Mouse (Mus musculus) spleen, adult 2 months (tissue): Measurements from ENCODE around the gene Fam3a. TPM values are rescaled to one million over a fixed set of nuclear protein-coding genes. Genes with fewer than 3 reads are reported as not detected.

Source experiments
- DNase-seq, 2 experiments: peaks; one replicate each; pipeline versions ENCODE4 v3.0.0 to v3.0.0-alpha.2; 2012 to 2021; ENCODE audit warnings: low spot score in 2 of 2, low read depth in 1 of 2
- H3K27ac ChIP-seq: fragments of 200-500 bp; 2 replicates; pipeline ENCODE4 v1.5.1; 2012; ENCODE audit warnings: low read length, inconsistent platforms; ENCODE audit not compliant: insufficient read depth
- H3K27me3 ChIP-seq: fragments of 200-500 bp; 2 replicates; pipeline ENCODE4 v1.6.1; 2012; ENCODE audit warnings: mild to moderate bottlenecking, moderate library complexity, low read length, inconsistent platforms; ENCODE audit not compliant: control insufficient read depth, insufficient read depth
- H3K36me3 ChIP-seq: fragments of 200-500 bp; 2 replicates; pipeline ENCODE4 v1.6.1; 2012; ENCODE audit warnings: mild to moderate bottlenecking, low read length, inconsistent platforms; ENCODE audit not compliant: control insufficient read depth, insufficient read depth
- H3K4me1 ChIP-seq: fragments of 200-500 bp; 2 replicates; pipeline ENCODE4 v1.6.1; 2011; ENCODE audit warnings: inconsistent platforms; ENCODE audit not compliant: control insufficient read depth, insufficient read depth, insufficient read length
- H3K4me3 ChIP-seq: fragments of 200-500 bp; 2 replicates; pipeline ENCODE4 v1.5.1; 2011; ENCODE audit warnings: mild to moderate bottlenecking, inconsistent platforms; ENCODE audit not compliant: insufficient read depth, insufficient read length; ENCODE audit errors: extremely low read depth
- CTCF ChIP-seq: fragments of 200-500 bp; IDR thresholded peaks from 2 replicates; pipeline ENCODE4 v1.5.1; 2011; ENCODE audit warnings: mild to moderate bottlenecking, inconsistent platforms; ENCODE audit not compliant: insufficient read depth, insufficient read length, insufficient replicate concordance; ENCODE audit errors: extremely low read depth
- POLR2A ChIP-seq: fragments of 200-500 bp; IDR thresholded peaks from 2 replicates; pipeline ENCODE4 v1.6.1; 2011; ENCODE audit warnings: low read depth, low read length, inconsistent platforms
- WGBS: fragments of 180-500 bp; shearing (Covaris S2); methylation state at CpG from one replicate; pipeline ENCODE4 v1.1.7; 2018; 5-methylcytosine and 5-hydroxymethylcytosine counted together
- polyA plus RNA-seq: library from polyadenylated mRNA; depleted of rRNA; stranded (reverse); fragments of >200 nt; gene quantifications from 2 replicates; pipeline ENCODE4 v1.2.3, GENCODE M21; 2012; rRNA removed

The Fam3a gene
- polyA plus RNA-seq, 1 experiment, result 25.4 TPM

DNA sequence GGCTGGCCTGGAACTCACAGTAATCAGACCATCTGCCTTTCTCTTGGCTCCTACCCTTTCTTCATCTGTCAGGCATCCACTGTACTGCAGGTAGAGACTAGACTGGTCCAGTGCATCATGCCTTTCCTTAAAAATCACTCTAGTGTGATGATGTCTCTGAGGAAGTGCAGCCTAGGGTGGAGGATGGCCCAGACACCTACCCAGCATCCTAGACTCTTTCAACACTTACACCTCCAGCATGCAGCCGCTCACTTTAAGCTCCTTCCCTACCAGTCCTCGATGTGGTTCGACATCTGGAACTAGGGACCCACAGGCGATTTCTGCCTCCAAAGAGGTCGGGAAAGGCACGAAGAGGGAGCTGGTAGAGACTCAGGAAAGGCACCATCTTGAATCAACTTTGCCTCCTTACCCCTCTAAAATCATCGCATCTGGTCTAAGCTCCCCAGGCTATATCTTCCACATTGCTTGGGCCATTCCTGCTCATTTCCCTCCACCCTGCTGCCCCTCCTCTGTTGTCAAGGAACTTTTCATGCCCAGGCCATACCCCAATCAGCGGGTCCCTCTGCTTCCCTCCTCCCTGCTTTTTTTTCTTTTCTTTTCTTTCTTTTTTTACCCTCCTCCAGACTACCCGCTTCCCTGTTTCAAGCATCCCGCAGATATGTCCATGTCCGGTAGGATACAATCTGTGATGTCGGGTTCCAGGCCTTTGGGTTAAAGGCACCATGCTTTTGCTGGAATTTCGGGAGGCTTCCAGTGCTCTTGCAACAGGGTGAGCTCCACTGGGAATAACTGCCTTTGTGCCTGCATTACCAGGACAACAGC, 40.2 kb downstream of the Fam3a start:
- H3K4me3 ChIP-seq, result peak overlapping the region; percentile 59
- no peak for DNase-seq
- peak overlapping the region; percentile 29; the same call in 1 of the 2 replicates for H3K27ac ChIP-seq
- TF ChIP-seq POLR2A (no peak), CTCF (no peak)
- H3K4me1 ChIP-seq, result peaks cover 5% of the 10 kb centered on the region; the same call in 1 of the 2 replicates
- WGBS, result 22% methylated on average over 13 of the region's 13 CpGs
- no peaks in the 10 kb centered on the region for H3K27me3 ChIP-seq
- H3K36me3 ChIP-seq, result no peaks in the 10 kb centered on the region

Other genes starting within 250 kb of the Fam3a start
- not detected in 2 replicates for gene Tex28, start 225.4 kb downstream of the Fam3a start, polyA plus RNA-seq
- gene Tktl1, start 216.0 kb downstream of the Fam3a start, polyA plus RNA-seq, result 0.07 and 0.11 TPM in 2 replicates
- 499 and 568 TPM in 2 replicates for gene Flna, start 143.5 kb downstream of the Fam3a start, polyA plus RNA-seq
- 41.6 and 54.5 TPM in 2 replicates for gene Emd, start 138.6 kb downstream of the Fam3a start, polyA plus RNA-seq
- gene Rpl10, start 122.5 kb downstream of the Fam3a start, polyA plus RNA-seq, result 1,039 and 1,194 TPM in 2 replicates
- 87.5 and 113 TPM in 2 replicates for gene Taz, start 111.4 kb downstream of the Fam3a start, polyA plus RNA-seq
- 12.0 and 14.0 TPM in 2 replicates for gene Dnase1l1, start 110.9 kb downstream of the Fam3a start, polyA plus RNA-seq
- 267 and 342 TPM in 2 replicates for gene Atp6ap1, start 96.2 kb downstream of the Fam3a start, polyA plus RNA-seq
- 182 and 192 TPM in 2 replicates for gene Gdi1, start 88.3 kb downstream of the Fam3a start, polyA plus RNA-seq
- 13.4 and 14.5 TPM in 2 replicates for gene Fam50a, start 80.2 kb downstream of the Fam3a start, polyA plus RNA-seq
- 12.1 and 12.3 TPM in 2 replicates for gene Plxna3, start 64.2 kb downstream of the Fam3a start, polyA plus RNA-seq
- gene Lage3, start 39.7 kb downstream of the Fam3a start, polyA plus RNA-seq, result 28.1 and 29.0 TPM in 2 replicates
- gene Ubl4a, start 20.1 kb downstream of the Fam3a start, polyA plus RNA-seq, result 24.1 and 24.5 TPM in 2 replicates
- 14.0 and 15.0 TPM in 2 replicates for gene Slc10a3, start 19.9 kb downstream of the Fam3a start, polyA plus RNA-seq
- 10.1 and 14.7 TPM in 2 replicates for gene Ikbkg, start within 50 bp of the Fam3a start, polyA plus RNA-seq
- gene G6pdx, start 35.9 kb upstream of the Fam3a start, polyA plus RNA-seq, result 18.9 and 19.7 TPM in 2 replicates
- gene Gm6880, start 88.1 kb upstream of the Fam3a start, polyA plus RNA-seq, result not detected in 2 replicates
- not detected in 2 replicates for gene Olfr1326-ps1, start 181.6 kb upstream of the Fam3a start, polyA plus RNA-seq
- not detected in 2 replicates for gene Olfr1325, start 199.4 kb upstream of the Fam3a start, polyA plus RNA-seq